Mouse (Mus musculus) heart, adult 2 months (tissue): ENCODE results near the gene Tmem204. TPM values are rescaled to one million over a fixed set of nuclear protein-coding genes. Genes with fewer than 3 reads are reported as not detected.

Experiments used
- DNase-seq, 2 experiments: peaks; one replicate each; pipeline ENCODE4 v3.0.0; 2021
- H3K27ac ChIP-seq: fragments of 200-600 bp; 2 replicates; pipeline ENCODE4 v1.8.1; 2022
- H3K27me3 ChIP-seq: fragments of 200-500 bp; 2 replicates; pipeline ENCODE4 v1.6.1; 2012; ENCODE audit warnings: mild to moderate bottlenecking, low read length, inconsistent platforms, mixed read lengths; ENCODE audit not compliant: control insufficient read depth, insufficient read depth
- H3K36me3 ChIP-seq: fragments of 200-500 bp; 2 replicates; pipeline ENCODE4 v1.6.1; 2012; ENCODE audit warnings: low read length, inconsistent platforms; ENCODE audit not compliant: control insufficient read depth, insufficient read depth
- H3K4me1 ChIP-seq: fragments of 200-500 bp; 2 replicates; pipeline ENCODE4 v1.6.1; 2011; ENCODE audit warnings: low read length; ENCODE audit not compliant: control insufficient read depth, insufficient read depth
- H3K4me3 ChIP-seq: fragments of 200-600 bp; 2 replicates; pipeline ENCODE4 v1.8.1; 2022
- H3K79me2 ChIP-seq: fragments of 200-500 bp; replicated peaks from 2 replicates; pipeline ENCODE4 v1.6.1; 2012; ENCODE audit warnings: mild to moderate bottlenecking, inconsistent platforms, low read length, moderate library complexity, mixed read lengths; ENCODE audit not compliant: control insufficient read depth, insufficient read depth
- H3K9ac ChIP-seq: fragments of 200-500 bp; 2 replicates; pipeline ENCODE4 v1.6.1; 2012; ENCODE audit warnings: low read depth, mild to moderate bottlenecking, control low read depth, inconsistent platforms, low read length, mixed read lengths
- CTCF ChIP-seq: fragments of 200-600 bp; IDR thresholded peaks from 2 replicates; pipeline ENCODE4 v1.8.1; 2022; ENCODE audit warnings: antibody characterized with exemption, mild to moderate bottlenecking, moderate library complexity
- EP300 ChIP-seq: fragments of 200-500 bp; IDR thresholded peaks from 2 replicates; pipeline ENCODE4 v1.6.1; 2011; ENCODE audit warnings: low read depth, low read length, control low read depth; ENCODE audit not compliant: insufficient read depth
- POLR2A ChIP-seq: fragments of 200-500 bp; IDR thresholded peaks from 2 replicates; pipeline ENCODE4 v1.6.1; 2011; ENCODE audit warnings: mild to moderate bottlenecking, low read depth, low read length, control low read depth; ENCODE audit not compliant: insufficient read depth
- WGBS: fragments of 180-500 bp; shearing (Covaris S2); methylation state at CpG from one replicate; pipeline ENCODE4 v1.1.7; 2018; 5-methylcytosine and 5-hydroxymethylcytosine counted together
- intact Hi-C: fragments of 180-260 bp; cut with DNase I; formaldehyde crosslinking; loops from one replicate; pipeline ENCODE4 v1.15.1; 2025
- polyA plus RNA-seq: library from polyadenylated mRNA; depleted of rRNA; stranded (reverse); fragments of >200 nt; gene quantifications from 2 replicates; pipeline ENCODE4 v1.2.3, GENCODE M21; 2012
- total RNA-seq, 2 experiments: library from RNA; stranded (reverse); gene quantifications; 2 replicates each; pipeline ENCODE4 v1.2.3; 2021

The Tmem204 gene
- total and polyA plus RNA-seq, 3 experiments, result 40.0 to 77.3 (median 45.1) TPM

DNA sequence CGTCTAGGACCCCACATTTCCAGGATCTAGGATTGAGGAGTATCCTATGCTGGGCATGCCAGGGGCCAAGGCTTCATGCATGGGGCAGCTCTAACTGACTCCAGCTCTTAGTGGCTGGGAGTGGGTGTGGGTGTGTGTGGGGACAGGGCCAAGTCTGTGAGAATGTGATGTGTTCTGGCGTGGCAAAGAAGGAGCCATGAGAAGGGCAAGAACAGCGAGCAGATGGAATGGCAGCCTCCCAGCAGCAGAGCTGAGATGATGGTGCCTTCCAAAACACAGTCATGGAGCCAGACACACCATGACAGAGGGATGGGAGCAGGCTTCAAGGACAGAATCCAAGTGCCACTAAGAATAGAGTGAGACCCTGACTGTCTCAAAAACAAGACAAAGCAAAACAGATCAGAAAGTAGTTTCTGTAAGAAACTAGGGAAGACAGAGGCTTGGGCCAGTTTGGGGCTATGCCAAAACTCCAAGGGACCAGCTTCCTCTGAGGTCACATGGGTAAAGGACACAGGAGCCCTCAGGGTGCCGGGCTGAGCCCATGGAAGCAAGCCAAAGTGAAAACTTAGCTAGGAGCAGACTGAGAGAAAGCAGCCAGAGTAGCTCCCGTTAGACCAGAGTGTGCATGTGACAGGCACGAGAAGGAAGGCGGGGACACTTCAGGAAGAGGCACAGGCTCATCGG lies 28.5 kb upstream of the Tmem204 start:
- Histone ChIP-seq H3K36me3 (no peaks in the 10 kb centered on the region), H3K79me2 (no peaks in the 10 kb centered on the region), H3K9ac (no peak overlapping the region), H3K27me3 (no peaks in the 10 kb centered on the region), H3K4me3 (no peak overlapping the region), H3K27ac (peak overlapping the region; percentile 44), H3K4me1 (peaks cover 10% of the 10 kb centered on the region)
- WGBS, result 32% methylated on average over 8 of the region's 8 CpGs
- intact Hi-C loops, result no loop called here
- DNase-seq, result peak in 1 of 2 experiments; percentile 57
- no peak for TF ChIP-seq POLR2A
- TF ChIP-seq EP300, result no peak
- TF ChIP-seq CTCF, result no peak

- Histone ChIP-seq H3K36me3 (no peaks in the 10 kb centered on the region), H3K4me3 (no peak overlapping the region), H3K27me3 (no peaks in the 10 kb centered on the region), H3K4me1 (peaks cover 10% of the 10 kb centered on the region), H3K9ac (no peak overlapping the region), H3K79me2 (no peaks in the 10 kb centered on the region), H3K27ac (no peak overlapping the region)
- 92% methylated on average over 5 of the region's 5 CpGs for WGBS
- TF ChIP-seq EP300 (no peak), POLR2A (no peak), CTCF (no peak)
- intact Hi-C loops, result no loop called here
- DNase-seq, result no peak
These were observed 27.8 kb upstream of the Tmem204 start for GRCm38 (mm10) chr17:25111220-25111619.

DNA sequence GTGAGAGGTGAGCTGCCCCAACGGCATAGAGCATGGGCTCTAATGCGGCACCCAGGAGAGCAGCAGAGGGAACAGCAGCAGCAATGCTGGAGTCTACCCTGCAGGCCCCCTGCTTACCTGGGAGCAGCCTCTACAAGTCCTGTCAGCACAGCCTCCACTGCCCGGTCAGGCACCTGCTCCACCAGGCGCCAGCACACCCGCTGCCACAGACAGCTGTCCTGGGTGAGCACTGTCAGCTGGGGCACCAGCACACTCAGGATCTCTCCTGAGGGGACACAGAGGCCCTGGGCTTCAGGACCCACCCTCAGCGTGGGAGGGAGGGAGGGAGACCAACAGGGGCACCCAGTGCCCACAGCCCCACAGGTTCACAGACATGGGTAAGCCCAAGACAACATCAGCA lies 27.2 kb upstream of the Tmem204 start:
- TF ChIP-seq CTCF, result no peak
- TF ChIP-seq POLR2A, result no peak
- TF ChIP-seq EP300, result no peak
- WGBS, result 93% methylated on average over 6 of the region's 6 CpGs
- Histone ChIP-seq H3K79me2 (no peaks in the 10 kb centered on the region), H3K4me3 (no peak overlapping the region), H3K4me1 (peaks cover 8% of the 10 kb centered on the region), H3K36me3 (no peaks in the 10 kb centered on the region), H3K9ac (no peak overlapping the region), H3K27me3 (no peaks in the 10 kb centered on the region), H3K27ac (no peak overlapping the region)
- DNase-seq, result no peak
- intact Hi-C loops, result no loop called here

- H3K4me1 ChIP-seq, result peaks cover 5% of the 10 kb centered on the region
- intact Hi-C loops, result loop anchor here (2.0 kb wide), 2 partner anchors 41 to 175 kb away; no protein-coding TSS in a partner anchor
- no peaks in the 10 kb centered on the region for H3K27me3 ChIP-seq
- no peak overlapping the region for H3K4me3 ChIP-seq
- no peak overlapping the region for H3K9ac ChIP-seq
- no peak overlapping the region for H3K27ac ChIP-seq
- peak; percentile 35 to 43 for DNase-seq
- TF ChIP-seq EP300 (no peak), CTCF (peak; percentile 74)
- no peaks in the 10 kb centered on the region for H3K36me3 ChIP-seq
- 83% methylated on average over 2 of the region's 2 CpGs for WGBS
- H3K79me2 ChIP-seq, result no peaks in the 10 kb centered on the region
These were observed 26.2 kb upstream of the Tmem204 start for GRCm38 (mm10) chr17:25109578-25109977.

DNA sequence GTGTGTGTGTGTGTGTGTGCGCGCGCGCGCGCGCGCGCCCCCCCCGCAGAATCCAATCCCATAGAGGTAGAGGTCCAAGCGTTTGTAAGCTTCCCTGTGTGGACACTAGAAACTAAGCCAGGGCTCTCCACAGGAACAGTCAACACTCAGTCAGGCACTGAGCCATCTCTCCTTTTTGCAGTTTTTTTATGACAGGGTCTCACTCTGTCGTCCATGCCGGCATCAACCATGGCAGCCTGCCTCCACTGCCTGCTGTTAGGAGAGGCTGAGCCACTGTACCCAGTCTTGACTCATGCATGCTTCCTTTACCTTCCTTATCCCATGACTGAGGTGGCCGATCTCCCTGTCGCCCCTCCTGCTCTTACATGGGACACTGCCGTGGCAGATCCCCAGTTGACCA lies 24.4 kb upstream of the Tmem204 start:
- intact Hi-C loops, result loop anchor here (2.0 kb wide), 2 partner anchors 43 to 177 kb away; no protein-coding TSS in a partner anchor
- no peaks in the 10 kb centered on the region for H3K27me3 ChIP-seq
- H3K27ac ChIP-seq, result no peak overlapping the region
- H3K4me1 ChIP-seq, result peaks cover 5% of the 10 kb centered on the region
- H3K4me3 ChIP-seq, result no peak overlapping the region
- no peaks in the 10 kb centered on the region for H3K79me2 ChIP-seq
- DNase-seq, result no peak
- H3K9ac ChIP-seq, result no peak overlapping the region
- H3K36me3 ChIP-seq, result no peaks in the 10 kb centered on the region
- TF ChIP-seq CTCF, result no peak
- 86% methylated on average over 16 of the region's 16 CpGs for WGBS

DNA sequence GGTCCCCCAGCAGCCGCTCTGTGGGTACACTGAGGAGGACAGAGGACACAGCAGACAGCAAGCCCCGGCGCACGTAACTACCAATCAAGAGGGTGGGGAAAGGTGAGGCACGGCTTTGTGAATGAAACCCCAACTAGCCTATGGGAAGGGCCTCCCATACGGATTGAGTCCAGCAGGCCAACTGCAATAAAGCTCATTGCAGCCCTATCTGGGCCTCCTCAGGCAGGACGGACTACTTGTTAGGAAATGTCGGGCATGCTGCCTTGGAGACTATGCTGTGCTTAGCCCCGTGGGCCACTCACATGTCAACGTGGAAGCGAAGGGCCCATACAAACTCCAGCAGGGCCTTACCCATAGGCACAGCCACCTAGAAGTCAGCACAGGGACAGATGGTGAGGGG lies 17.9 kb upstream of the Tmem204 start:
- Histone ChIP-seq H3K27ac (no peak overlapping the region), H3K36me3 (no peaks in the 10 kb centered on the region), H3K9ac (no peak overlapping the region), H3K4me3 (no peak overlapping the region), H3K4me1 (no peaks in the 10 kb centered on the region), H3K27me3 (no peaks in the 10 kb centered on the region), H3K79me2 (no peaks in the 10 kb centered on the region)
- intact Hi-C loops, result no loop called here
- no peak for TF ChIP-seq CTCF
- TF ChIP-seq POLR2A, result no peak
- TF ChIP-seq EP300, result no peak
- 92% methylated on average over 11 of the region's 11 CpGs for WGBS
- no peak for DNase-seq
